Mouse (Mus musculus) liver, postnatal 0 days (tissue): ENCODE measurements around the gene Smad3.

Source experiments
- CTCF ChIP-seq: sonication (generic); IDR thresholded peaks from 2 replicates; pipeline ENCODE4 v1.5.1; 2016; ENCODE audit warnings: antibody characterized with exemption, low read depth
- EP300 ChIP-seq: IDR thresholded peaks from 2 replicates; pipeline ENCODE4 v1.6.1; 2016; ENCODE audit warnings: antibody characterized with exemption, low read depth, mild to moderate bottlenecking

GRCm38 (mm10) chr9:63714572-63714971, 43.2 kb downstream of the Smad3 start:
- no peak for TF ChIP-seq CTCF
- TF ChIP-seq EP300: no peak
